Mouse (Mus musculus): ENCODE measurements around the gene Atp10b.
"Not testable (repeated sequence)": the region's sequence is repeated elsewhere in the genome, so short reads cannot be mapped to it uniquely, and the experiment has no call there.

The Atp10b gene

DNA sequence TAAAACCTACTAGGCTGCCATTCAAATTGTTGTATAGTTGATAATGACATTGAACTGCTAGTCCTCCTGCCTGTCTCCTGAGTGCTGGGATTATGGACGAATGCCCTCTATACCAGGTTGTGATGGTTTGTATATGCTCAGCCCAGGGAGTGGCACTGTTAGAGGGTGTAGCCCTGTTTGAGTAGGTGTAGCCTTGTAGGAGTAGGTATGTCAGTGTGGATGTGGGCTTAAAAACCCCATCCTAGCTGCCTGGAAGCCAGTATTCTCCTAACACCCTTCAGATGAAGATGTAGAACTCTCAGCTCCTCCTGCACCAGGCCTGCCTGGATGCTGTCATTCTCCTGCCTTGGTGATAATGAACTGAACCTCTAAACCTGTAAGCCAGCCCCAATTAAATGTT is at the start of gene Atp10b:
Gene Atp10b, plus strand, starts transcription at position 301 of the 400 bp plus-strand sequence.
- no peak for DNase-seq (ENCODE audit: low spot score)

DNA sequence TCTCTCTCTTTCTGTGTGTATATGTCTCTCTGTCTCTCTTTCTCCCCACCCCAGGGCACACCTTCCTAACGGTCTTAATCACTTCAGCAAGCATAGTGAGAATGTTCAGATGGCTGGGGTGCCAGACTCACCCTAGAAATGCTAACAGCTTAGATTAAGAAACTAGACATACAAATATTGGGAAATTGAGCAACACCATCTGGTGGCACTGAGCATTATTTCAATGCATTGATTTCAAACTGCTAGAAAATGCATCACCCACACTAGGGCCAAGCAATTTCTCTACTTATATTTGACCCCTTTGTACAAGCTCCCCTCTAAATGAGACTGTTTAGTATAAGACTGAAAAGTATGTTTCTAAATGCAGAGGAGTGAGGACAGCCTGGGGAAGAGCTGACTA is 48.3 kb upstream of the Atp10b start:
- DNase-seq (ENCODE audit: low spot score), result no peak

DNA sequence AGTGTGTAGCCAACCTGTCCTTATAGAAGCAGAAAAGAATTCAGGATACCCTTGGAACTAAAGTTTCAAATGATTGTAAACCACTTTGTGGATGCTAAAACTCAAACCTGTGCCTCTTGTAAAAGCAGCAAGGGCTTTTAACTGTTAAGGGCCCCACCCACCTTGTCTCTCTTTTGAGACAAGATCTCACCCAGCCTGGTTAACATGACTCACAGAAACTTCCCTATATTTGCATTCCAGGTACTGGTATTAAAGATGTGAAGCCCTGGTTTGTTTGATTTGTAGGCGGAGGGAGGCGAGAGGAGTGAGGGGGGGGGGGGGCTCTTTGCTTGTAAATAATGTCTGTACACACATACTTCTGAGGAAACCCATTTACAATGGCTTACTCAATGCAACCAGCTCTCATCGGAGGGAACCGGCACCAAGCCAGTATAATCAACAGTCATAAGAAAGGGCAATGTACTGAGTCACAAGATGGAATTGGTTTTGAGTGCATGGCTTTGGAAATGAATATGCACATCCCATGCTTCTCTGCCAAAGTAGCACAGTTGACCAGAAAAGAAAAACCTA is 23.7 kb upstream of the Atp10b start:
- no peak for DNase-seq (ENCODE audit: low spot score)

DNA sequence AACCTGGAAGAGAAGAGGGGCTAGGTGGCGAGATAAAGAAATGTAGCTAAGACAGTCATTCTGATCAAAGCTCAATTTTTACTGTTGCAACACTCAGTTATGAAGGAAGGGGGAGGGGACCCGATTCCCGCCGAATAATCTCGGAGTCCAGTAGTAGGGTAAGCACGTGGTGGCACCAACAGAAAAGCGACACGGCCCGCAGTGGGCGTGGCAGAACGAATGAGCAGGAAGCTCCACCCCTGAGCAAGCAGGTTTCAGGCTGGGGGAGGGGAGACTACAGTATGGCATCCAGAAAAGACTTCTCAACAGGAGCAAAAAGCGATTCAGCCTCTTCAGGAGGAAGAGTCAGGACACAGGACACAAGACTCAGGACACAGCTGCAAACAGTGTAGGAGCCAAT is 23.1 kb upstream of the Atp10b start:
- not testable (repeated sequence) for DNase-seq (ENCODE audit: low spot score)

DNA sequence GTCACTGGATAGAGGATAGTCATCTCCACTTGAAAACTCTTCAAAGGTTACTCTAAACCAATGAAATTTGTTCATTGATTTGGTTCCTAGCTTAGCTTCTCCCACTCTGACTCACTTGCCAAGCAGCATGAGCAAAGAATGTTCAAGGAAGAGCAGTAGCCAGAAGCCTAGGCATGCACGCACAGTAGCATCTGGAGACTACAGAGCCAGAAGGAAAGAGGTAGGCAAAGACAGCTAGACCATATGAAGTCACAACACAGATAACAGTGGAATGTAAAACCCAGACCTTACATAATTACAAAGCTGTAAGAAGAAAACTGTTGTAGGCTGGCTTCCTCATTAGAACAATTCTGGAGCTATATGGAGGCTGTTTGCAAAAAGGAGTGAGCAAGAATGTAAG is 8.4 kb upstream of the Atp10b start:
- no peak for DNase-seq (ENCODE audit: low spot score)

DNA sequence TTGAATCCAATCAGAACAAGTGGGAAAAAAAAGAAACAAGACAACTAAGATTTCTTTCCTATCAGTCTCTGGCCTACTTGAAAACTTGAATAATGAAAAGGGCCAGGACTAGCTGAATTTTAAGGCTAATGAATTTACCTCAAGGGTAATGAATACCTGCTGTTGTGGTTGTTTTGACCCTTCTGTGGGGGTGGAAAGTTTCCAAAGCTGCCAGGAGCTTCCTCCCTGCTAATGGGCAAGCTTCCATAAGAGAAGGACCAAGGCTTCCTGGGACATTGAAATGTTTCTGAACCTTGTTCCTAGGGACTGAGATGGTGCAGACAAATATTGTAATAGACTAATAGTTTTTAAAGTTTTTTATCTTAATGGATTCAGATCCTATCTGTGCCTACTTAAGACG is 6.9 kb upstream of the Atp10b start:
- no peak for DNase-seq (ENCODE audit: low spot score)

DNA sequence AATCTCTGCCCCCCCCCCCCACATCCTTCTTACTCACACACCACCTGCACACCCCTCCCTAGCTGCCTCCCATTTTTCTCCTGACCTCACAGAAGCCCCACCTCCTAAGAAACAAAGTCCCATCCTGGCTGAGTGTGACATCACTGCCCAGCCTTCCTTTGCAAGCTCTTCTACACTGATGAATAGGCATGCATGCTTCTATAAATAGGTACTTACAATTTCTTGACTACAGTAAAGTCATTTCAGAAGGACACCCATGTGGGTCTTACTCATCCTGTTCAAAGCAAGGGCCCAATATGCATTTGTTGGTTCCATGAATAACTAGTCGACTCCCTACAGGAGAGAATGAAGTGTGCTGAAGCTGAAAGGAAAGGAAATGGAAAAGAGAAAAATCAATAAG is 5.5 kb upstream of the Atp10b start:
- DNase-seq (ENCODE audit: low spot score), result no peak

DNA sequence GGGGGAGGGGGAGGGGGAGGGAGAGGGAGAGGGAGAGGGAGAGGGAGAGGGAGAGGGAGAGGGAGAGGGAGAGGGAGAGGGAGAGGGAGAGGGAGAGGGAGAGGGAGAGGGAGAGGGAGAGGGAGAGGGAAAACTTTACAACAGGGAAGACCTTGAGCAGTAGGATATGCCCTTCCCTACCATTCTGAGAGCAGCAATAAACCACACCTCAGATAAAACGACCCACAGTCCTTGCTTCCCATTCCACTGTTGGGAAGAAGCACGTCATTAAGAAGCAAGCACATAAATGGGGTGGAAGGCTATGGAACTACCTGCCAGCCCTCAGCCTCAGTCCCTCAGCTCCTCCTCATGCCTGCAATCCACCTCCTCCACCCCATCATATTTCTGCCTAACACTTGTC is 4.8 kb upstream of the Atp10b start:
- DNase-seq (ENCODE audit: low spot score), result not testable (repeated sequence)

DNA sequence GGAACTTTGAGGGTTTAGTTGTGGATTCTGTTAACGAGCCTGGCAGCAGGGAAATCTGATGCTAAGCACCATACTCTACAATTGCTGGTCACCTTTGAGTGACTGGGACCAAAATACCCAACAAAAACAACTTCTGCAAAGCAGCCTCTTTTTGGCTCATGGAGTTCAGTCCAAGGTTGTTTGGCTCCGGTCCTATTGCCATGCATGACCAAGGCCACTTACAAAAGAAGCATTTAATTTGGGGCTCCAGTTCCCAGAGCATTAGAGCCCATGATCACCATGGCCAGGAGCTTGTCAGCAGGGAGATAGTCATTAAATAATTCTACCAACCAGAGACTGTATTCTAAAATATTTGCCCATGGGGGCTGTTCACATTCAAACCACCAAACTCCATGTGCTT is 2.3 kb upstream of the Atp10b start:
- DNase-seq (ENCODE audit: low spot score), result no peak

DNA sequence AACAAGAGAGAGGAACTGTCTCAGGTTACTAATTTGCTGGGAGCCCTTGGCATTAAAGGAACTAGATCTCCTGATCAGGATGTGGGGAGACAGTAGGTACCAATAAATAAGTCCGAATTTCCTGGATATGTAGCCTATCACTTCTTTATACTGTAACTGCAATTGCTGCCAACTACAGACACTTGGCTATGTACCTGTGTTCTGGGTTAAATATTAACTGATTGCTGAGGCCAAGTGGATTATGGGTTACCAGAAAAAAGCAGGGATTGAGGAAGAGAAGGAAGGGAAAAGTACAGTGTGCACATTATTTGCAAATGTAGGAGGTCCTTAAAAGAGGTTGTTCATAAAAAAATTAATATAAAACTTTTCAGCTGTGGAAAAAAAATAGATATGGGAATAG is 1.3 kb upstream of the Atp10b start:
- DNase-seq (ENCODE audit: low spot score), result no peak

DNA sequence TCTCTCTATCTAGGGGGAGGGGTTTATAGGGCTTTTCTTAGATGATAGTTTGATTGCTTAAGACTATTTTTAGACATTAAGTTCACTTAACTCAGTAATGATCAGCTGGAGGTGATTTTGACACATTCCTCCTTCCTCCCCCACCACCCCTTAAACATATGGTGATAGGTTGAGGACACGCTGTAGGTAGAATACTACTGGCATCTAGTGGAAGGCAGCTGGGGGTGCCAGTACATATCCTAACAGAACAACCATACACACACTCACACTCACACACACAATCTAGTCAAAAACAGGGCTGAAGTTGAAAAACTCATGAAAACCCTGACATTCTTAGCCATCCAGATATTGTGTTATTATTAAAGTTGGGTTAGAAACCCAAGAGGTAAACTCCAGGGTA is 5.3 kb downstream of the Atp10b start:
- no peak for DNase-seq (ENCODE audit: low spot score)

DNA sequence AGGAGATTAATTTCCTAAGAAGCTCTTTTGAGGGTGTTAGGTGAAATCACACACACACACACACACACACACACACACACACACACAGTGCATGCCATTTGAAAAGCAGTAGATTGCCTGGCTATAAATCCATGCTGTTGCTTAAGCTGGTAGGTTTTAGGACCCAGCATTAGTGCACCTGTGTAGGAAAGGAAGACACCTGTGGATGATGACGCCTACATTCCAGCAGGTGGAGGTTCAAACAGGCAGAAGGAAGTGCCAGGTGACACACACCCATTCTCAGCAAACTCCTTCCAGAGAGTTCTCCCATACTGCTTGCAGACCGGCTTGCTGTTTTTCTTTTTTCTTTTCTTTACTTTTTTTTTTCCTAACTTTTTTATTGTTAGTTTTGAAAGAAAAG is 5.7 kb downstream of the Atp10b start:
- DNase-seq (ENCODE audit: low spot score), result no peak

DNA sequence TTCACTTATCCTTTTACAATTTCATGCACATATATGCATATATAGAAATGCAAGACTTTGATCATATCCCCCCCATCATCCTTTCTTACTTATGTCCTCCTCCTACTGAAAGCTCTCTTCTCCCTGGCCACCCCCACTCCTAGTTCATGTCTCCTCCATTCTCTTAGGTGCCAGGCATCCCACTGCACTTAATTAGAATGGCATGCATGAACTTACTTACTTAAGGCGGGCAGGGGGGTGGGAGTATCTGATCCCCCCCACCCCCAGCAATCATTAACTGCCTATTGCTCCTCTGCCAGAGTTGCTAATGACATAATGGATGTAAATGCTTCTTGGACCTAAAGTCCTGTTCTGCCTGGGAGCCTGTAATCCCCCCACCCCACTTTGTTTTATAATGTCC is 9.1 kb downstream of the Atp10b start:
- DNase-seq (ENCODE audit: low spot score), result no peak

DNA sequence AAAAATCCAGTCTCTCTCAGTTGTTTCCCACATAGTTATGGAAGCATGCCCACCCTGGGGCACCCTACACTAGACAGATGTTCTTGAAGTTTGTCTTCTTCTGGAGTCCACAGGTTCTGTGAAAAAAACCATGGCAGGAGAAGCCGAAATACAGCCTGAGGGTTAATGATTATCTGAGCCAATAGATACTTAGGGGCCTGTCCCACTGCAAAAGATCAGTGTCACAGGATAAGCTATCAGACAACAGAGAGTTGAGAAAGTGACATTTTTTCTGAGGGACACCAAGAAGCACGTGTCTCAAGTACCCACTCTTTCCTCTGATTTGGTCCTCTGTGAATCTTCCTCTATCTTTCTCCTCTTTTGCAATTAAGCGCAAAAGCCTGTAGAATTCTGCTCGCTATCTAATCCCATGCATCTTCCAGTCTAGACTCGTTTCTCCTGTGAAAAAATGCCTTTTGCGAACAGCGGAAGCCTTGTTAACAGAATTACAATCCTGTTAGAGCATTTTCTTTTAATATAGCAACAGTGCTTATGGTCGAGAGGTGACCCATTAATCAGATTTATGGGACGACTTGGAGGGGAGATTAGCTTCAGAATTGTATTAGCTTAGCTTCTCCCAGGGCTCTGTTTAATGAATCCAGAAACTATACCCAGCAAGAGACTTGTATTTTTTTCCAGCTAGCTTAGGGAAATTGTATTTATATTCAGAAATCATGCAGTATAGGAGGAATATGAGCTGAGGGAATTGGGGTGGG is 10.7 kb downstream of the Atp10b start:
- no peak for DNase-seq (ENCODE audit: low spot score)

DNA sequence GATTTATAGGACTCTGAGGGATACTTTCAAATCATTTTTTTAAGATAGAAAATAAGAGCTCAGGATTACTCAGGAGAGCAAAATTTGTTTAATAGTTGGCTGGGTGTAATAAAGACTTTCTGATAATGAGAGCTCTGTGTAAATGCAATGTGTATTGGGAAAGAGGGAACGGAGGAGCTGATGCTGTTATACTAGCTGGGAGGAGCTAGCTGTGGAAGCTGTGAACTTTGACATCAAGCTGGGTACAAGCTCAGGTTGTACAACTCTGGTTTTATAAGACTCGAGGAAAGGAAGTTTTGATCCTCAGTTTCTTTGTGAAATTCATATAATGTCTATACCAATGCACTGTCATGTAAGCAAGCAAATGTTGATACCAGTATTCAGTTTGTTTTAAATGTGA is 20.9 kb downstream of the Atp10b start:
- no peak for DNase-seq (ENCODE audit: low spot score)

DNA sequence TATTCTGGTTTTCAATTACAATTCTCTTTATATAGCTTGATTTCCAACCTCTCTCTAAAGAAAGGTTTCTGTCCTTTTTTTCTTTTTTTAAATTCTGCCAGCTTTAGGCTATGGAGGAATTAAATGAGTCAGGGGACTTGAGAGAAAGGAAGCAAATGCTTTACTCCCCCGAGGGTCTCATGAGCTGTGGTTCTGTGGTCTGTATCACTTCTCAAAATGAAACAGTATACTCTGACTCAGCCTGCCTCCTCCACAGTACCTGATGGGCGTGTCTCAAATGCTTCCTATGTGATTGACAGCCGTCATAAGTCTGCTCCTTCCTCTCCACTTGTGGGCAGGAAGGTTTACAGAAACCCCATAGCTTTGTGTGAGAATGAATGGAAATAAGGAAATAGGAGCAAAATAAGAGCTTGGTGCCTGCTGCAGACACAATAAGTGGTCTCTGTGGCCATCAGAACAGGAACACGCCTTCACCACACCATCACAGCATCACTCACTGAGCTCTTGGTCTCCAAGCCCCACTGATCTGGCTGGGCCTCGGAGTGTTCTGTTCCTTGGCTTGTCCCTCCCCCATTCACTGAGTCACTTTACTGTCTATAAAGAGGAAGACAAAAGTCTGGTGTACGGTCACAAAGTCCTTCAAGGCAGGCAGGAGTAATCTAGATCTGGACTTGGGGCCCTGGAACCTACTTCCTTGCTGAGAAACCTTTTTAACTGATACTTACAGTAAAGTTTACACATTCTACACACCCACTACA is 24.9 kb downstream of the Atp10b start:
- no peak for DNase-seq (ENCODE audit: low spot score)

DNA sequence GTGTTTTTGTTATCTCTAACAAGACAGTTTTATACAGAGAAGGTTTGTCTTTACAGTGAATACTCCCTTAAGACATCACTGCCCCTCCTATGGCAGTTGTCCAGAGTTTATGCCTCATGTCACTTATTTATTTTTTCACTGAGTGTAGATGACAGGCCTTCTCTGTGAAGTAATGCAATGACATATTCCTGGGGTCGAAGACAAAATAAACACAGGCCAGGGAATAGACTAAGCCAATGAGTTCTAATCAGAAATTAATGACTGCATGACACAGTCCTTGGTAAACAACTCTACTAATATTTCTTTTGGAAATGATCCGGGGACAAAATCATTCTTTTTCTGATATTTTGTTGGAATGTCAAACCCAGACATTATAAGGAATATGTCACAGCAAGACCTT is 32.7 kb downstream of the Atp10b start:
- no peak for DNase-seq (ENCODE audit: low spot score)

DNA sequence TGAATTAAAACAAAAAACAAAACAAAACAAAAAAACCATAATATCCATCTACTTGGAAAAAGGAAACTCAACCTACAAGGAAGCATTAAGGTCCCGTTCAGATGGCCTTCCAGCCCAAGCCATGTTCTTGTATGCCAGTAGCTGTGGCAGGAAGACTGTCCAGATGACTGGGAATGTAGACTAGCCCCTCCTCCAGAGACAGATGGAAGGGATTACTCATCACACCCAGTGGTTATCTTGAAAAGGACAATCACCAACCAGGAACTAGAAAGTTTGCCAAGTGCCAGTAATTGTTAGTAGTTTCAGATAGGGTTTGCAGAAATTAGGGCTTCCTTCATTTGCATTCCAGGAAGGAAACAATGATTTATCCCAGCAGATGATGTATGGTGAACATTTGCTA is 33.1 kb downstream of the Atp10b start:
- DNase-seq (ENCODE audit: low spot score), result no peak

DNA sequence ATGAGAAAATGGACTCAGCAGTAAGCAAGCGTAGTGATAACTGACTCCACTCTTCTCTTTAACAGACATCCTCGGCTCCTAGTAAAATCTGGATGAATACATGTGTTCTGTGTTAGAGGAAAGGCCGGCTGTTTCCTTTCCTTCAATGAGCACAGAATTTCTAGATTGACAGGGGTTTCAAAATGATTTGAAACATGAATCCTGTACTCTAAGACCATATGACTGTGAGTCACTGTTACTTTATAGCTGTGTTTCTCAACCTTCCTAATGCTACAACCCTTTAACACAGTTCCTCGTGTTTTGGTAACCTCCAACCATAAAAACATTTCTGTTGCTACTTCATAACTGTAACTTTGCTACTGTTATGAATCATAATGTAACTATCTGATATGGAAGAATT is 33.8 kb downstream of the Atp10b start:
- no peak for DNase-seq (ENCODE audit: low spot score)

DNA sequence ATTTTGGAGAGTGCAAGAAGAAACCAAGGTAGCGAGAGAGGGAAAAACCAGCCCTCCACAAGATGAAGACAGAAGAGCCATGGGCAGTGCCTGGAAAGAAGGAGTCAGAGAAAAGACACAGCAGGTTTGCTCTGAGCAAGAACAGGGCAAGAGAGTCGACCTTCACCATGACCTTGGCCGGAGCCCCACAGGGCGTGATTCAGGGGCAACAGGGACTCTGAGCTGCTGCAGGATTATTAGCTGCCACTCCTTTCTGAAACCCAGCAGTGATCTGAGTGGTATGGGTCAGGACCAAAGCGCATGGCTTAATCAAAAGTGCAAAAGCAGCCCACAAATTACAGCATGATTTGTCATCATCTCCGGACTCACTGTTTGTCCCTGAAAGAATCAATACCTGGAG is 36.6 kb downstream of the Atp10b start:
- no peak for DNase-seq (ENCODE audit: low spot score)

DNA sequence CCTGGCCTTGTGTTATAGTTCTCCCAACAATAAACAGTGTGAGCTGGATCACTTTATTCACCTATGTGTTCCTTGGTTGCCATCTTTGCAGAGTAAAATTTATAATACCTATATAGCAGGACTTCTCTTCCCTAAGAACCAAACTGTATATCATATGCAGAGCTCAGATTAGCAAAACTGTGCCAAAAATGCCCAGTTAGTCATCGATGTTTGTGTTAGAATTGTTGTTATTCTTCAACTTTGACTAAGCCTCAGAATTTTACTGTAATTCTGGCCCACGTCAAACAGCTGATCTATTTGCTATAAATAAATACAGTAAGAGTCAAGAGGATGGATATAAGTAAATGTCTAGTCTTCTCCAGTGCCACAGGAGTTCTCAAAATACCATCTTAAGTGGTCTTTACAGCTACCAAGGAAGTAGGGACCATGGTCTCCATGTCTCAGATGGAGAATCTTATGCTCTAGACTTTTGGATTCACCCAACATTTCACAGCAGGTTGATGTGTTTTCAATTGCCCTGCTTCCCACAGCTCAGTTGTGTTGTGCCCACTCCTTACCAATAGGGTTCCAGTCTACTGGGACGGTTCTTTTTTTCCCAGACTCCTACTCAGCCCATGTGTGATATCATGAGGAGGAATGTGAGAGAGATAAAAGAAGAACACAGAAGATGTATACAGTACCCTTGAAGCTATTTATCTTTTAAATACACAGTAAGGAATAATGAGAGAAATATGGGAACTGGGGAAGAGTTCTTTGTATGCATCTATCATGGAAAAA is 40.3 kb downstream of the Atp10b start:
- no peak for DNase-seq (ENCODE audit: low spot score)

DNA sequence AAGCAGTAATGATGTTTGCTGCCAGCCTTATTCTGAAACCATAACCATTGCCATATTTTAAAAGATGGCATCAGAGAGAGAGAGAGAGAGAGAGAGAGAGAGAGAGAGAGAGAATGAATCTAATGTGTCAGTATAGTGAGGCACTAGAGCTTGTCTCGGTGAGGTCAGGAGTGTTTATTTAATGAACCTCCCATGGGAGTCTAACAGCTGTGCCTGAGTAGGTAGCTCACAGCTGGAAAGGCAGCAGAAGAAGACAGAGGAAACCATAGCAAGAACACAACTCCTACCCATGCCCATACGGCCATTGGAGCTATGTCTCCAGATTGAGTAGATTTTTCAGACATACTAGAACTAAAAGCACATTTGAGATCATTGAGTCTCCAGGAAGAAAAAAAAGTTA is 49.1 kb downstream of the Atp10b start:
- no peak for DNase-seq (ENCODE audit: low spot score)

DNA sequence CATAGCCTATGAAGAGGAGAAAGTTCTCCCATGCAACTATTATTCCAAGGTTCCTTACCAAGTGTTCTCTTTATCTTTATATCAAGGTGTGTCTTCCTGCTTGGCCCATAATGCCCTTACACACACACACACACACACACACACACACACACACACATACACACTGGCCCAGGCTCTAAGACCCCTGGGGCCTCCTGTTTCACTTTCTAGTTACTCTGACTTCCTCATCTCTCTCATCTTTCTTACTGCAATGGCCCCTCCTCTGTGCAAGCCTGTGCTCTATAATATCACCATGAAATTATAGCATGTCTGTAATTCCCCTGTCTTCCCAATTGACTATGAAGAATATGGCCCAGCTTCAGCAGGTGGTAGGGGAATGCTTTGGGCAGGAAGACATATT is 49.7 kb downstream of the Atp10b start:
- no peak for DNase-seq (ENCODE audit: low spot score)
